Mouse (Mus musculus): ENCODE data around the gene Stat5b. TPM values are rescaled to one million over a fixed set of nuclear protein-coding genes. Genes with fewer than 3 reads are reported as not detected.

Stat5b gene
- total RNA-seq, 2 experiments from 2014 or later: 9.6 to 11.8 TPM

- intact Hi-C loops (cut with DNase I): no loop called here
- no peak for DNase-seq
Measured at GRCm38 (mm10) chr11:100843070-100843669, 7.4 kb downstream of the Stat5b start.

- DNase-seq: no peak
- intact Hi-C loops (cut with DNase I): no loop called here
Measured at GRCm38 (mm10) chr11:100842025-100842424, 8.5 kb downstream of the Stat5b start.

GRCm38 (mm10) chr11:100840866-100841265, 9.7 kb downstream of the Stat5b start:
- DNase-seq: no peak
- intact Hi-C loops (cut with DNase I): no loop called here

- no peak for DNase-seq
- intact Hi-C loops (cut with DNase I): no loop called here
Measured at GRCm38 (mm10) chr11:100839523-100839922, 11.0 kb downstream of the Stat5b start.

GRCm38 (mm10) chr11:100838894-100839293, 11.6 kb downstream of the Stat5b start:
- intact Hi-C loops (cut with DNase I): no loop called here

GRCm38 (mm10) chr11:100836923-100837702, 13.4 kb downstream of the Stat5b start:
- intact Hi-C loops (cut with DNase I): no loop called here
- DNase-seq: no peak

More at GRCm38 (mm10) chr11:100838894-100839293, 11.6 kb downstream of the Stat5b start:
- no peak for DNase-seq

- DNase-seq: no peak
- intact Hi-C loops (cut with DNase I): no loop called here
Measured at GRCm38 (mm10) chr11:100833466-100833865, 17.1 kb downstream of the Stat5b start.

GRCm38 (mm10) chr11:100831396-100831795, 19.1 kb downstream of the Stat5b start:
- no peak for DNase-seq
- intact Hi-C loops (cut with DNase I): no loop called here

GRCm38 (mm10) chr11:100829691-100830090, 20.8 kb downstream of the Stat5b start:
- DNase-seq: no peak
- intact Hi-C loops (cut with DNase I): no loop called here

- no peak for DNase-seq
- intact Hi-C loops (cut with DNase I): no loop called here
Measured at GRCm38 (mm10) chr11:100828676-100829151, 21.8 kb downstream of the Stat5b start.

- DNase-seq: no peak
- intact Hi-C loops (cut with DNase I): no loop called here
Measured at GRCm38 (mm10) chr11:100826161-100826866, 24.2 kb downstream of the Stat5b start.

GRCm38 (mm10) chr11:100825451-100825850, 25.1 kb downstream of the Stat5b start:
- DNase-seq: no peak
- intact Hi-C loops (cut with DNase I): no loop called here

- no peak for DNase-seq
- intact Hi-C loops (cut with DNase I): no loop called here
Measured at GRCm38 (mm10) chr11:100824496-100824895, 26.0 kb downstream of the Stat5b start.

- intact Hi-C loops (cut with DNase I): no loop called here
- no peak for DNase-seq
Measured at GRCm38 (mm10) chr11:100823543-100824313, 26.8 kb downstream of the Stat5b start.

- no peak for DNase-seq
- intact Hi-C loops (cut with DNase I): no loop called here
Measured at GRCm38 (mm10) chr11:100822365-100822764, 28.2 kb downstream of the Stat5b start.

- DNase-seq: no peak
- intact Hi-C loops (cut with DNase I): no loop called here
Measured at GRCm38 (mm10) chr11:100821605-100822220, 28.8 kb downstream of the Stat5b start.

- DNase-seq: no peak
- intact Hi-C loops (cut with DNase I): no loop called here
Measured at GRCm38 (mm10) chr11:100820047-100820446, 30.5 kb downstream of the Stat5b start.

- DNase-seq: no peak
- intact Hi-C loops (cut with DNase I): no loop called here
Measured at GRCm38 (mm10) chr11:100819626-100820025, 30.9 kb downstream of the Stat5b start.

- intact Hi-C loops (cut with DNase I): no loop called here
- DNase-seq: no peak
Measured at GRCm38 (mm10) chr11:100819048-100819447, 31.5 kb downstream of the Stat5b start.

- DNase-seq: no peak
- intact Hi-C loops (cut with DNase I): no loop called here
Measured at GRCm38 (mm10) chr11:100818359-100819012, 32.0 kb downstream of the Stat5b start.

All from left cerebral cortex, postnatal 4 days (tissue).